Mouse (Mus musculus): ENCODE measurements around the gene Rps16.

- TF ChIP-seq TCF12 (IDR thresholded peaks at IDR 0.05; ENCODE audit: insufficient read depth, poor library complexity, severe bottlenecking): no peak
- TF ChIP-seq POLR2A (IDR thresholded peaks at IDR 0.05; ENCODE audit: insufficient read length, low read depth): no peak
- TF ChIP-seq POLR2AphosphoS2 (IDR thresholded peaks at IDR 0.05; ENCODE audit: insufficient read length, low read depth): no peak
- no peak for TF ChIP-seq USF1 (IDR thresholded peaks at IDR 0.05; ENCODE audit: low read depth)
Measured at GRCm38 (mm10) chr7:28305641-28306040, 44.8 kb upstream of the Rps16 start.
